In the genomic region with DNA sequence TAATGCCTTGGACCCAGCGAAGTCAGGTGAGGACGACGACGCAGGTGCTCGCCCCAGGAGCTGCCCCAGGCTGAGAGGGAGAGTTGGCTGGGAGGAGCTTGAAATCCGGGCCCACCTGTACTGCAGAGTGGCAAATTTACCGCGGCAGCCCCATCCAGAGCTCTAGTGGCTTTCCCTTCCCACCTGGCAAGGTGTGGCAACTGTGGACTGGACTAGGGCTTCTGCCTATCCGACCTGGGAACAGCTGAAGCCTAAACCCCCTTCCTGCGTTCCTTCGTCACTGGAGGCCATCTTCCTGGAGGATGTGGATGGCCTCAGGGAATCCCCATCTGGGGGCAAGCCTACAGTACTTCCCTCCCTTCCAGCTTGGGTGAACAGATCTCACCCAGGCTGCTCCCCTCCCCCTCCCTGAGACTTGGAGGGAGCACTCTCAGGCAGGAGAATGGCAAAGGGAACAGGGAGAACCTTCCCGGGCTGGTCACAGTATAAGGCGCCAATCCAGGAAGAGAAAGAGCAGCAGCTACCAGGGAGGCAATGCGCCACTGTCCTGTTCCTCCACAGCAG, we compare ENCODE assay signal across 10 mouse cellular contexts. TPM values are rescaled to one million over a fixed set of nuclear protein-coding genes. Genes with fewer than 3 reads are reported as not detected.
DNase-seq lines count a peak whose midpoint lies in the region; ATAC-seq and TF ChIP-seq lines count a peak whose summit lies in the region.
"Had no signal": no experiment of that assay in that cellular context is flagged by ENCODE, and none has a peak within 500 bp of the region (broad histone marks: within the 10 kb centered on the region; RNA-seq: fewer than 3 reads in every experiment).

No protein-coding gene starts in this region.

- TF ChIP-seq POLR2A in cerebellum, adult 2 months (IDR thresholded peaks at IDR 0.05; ENCODE audit: borderline replicate concordance, insufficient read depth, low read length) = no peak
- no peak for TF ChIP-seq POLR2A in kidney, adult 2 months (IDR thresholded peaks at IDR 0.05; ENCODE audit: low read depth, low read length)
- no peak for TF ChIP-seq POLR2A in CH12.LX (IDR thresholded peaks at IDR 0.05; ENCODE audit: low read depth, low read length)

- H3K4me2 ChIP-seq in kidney, embryonic 14.5 days (replicated peaks; ENCODE audit: low read depth, low read length) = no peak overlapping the region; the same call in 1 of the 2 replicates
- H3K4me2 ChIP-seq in CH12.LX (ENCODE audit: insufficient read depth, low read depth, poor library complexity, severe bottlenecking) = no peak overlapping the region
- H3K4me2 ChIP-seq in limb, embryonic 11.5 days (ENCODE audit: low read depth, severe bottlenecking) = no peak overlapping the region
- H3K4me2 ChIP-seq: hindbrain, embryonic 15.5 days had no signal

- peak overlapping the region; percentile 34; the same call in 1 of the 2 replicates for H3K9ac ChIP-seq in kidney, embryonic 14.5 days (ENCODE audit: low read depth, low read length)
- H3K9ac ChIP-seq in CH12.LX (ENCODE audit: insufficient read depth, low read depth) = no peak overlapping the region
- H3K9ac ChIP-seq in limb, embryonic 11.5 days (ENCODE audit: low read length) = peak overlapping the region; percentile 27; the same call in 1 of the 2 replicates
- H3K9ac ChIP-seq: hindbrain, embryonic 15.5 days had no signal

- no peaks in the 10 kb centered on the region for H3K36me3 ChIP-seq in kidney, embryonic 14.5 days (ENCODE audit: control insufficient read depth, insufficient read depth, low read length)
- H3K36me3 ChIP-seq in kidney, adult 2 months (ENCODE audit: control insufficient read depth, insufficient read depth, low read length) = no peaks in the 10 kb centered on the region
- H3K36me3 ChIP-seq in CH12.LX (replicated peaks in 1 of 2; ENCODE audit: control insufficient read depth in 1 of 2, insufficient read depth in 1 of 2, low read length in 1 of 2) = peaks cover 9 to 54% of the 10 kb centered on the region in 2 experiments
- no peaks in the 10 kb centered on the region; the same call in none of the 2 replicates for H3K36me3 ChIP-seq in limb, embryonic 11.5 days (ENCODE audit: control insufficient read depth, insufficient read depth, low read length)
- H3K36me3 ChIP-seq: hindbrain, embryonic 15.5 days had no signal

- peak overlapping the region; percentile 59 for H3K27ac ChIP-seq in cerebellum, adult 2 months (ENCODE audit: insufficient read depth, low read length)
- H3K27ac ChIP-seq in kidney, embryonic 14.5 days (ENCODE audit: low read depth, low read length) = no peak overlapping the region
- H3K27ac ChIP-seq in kidney, adult 2 months (ENCODE audit: insufficient read depth, low read depth, low read length) = no peak overlapping the region
- H3K27ac ChIP-seq in CH12.LX (ENCODE audit: insufficient read depth, low read depth) = no peak overlapping the region
- H3K27ac ChIP-seq in limb, embryonic 11.5 days (replicated peaks; ENCODE audit: low read depth, low read length) = no peak overlapping the region

- TF ChIP-seq CTCF in cerebellum, adult 2 months (IDR thresholded peaks at IDR 0.05; ENCODE audit: borderline replicate concordance, insufficient read depth, low read depth, low read length) = no peak
- TF ChIP-seq CTCF in kidney, adult 2 months (conservative IDR thresholded peaks at IDR 0.05; ENCODE audit: insufficient read depth, insufficient read length, low read depth, low read length) = no peak
- TF ChIP-seq CTCF in CH12.LX (conservative IDR thresholded peaks at IDR 0.05 in 1 of 2, IDR thresholded peaks at IDR 0.05 in 1 of 2; ENCODE audit: low read depth in 2 of 2, low read length in 2 of 2) = no peak

- in situ Hi-C loops in CH12.LX (cut with MboI; ENCODE audit: low pct_ligation_motif_present, low pct_unique_long_range_greater_than_20kb, low sequenced_read_pairs) = no loop called here

- peak in 1 of 2 experiments; percentile 31 for DNase-seq in cerebellum, adult 2 months
- DNase-seq in cerebellum, adult 8-10 months = no peak
- DNase-seq in kidney, adult 2 months = no peak
- no peak for DNase-seq in CH12.LX (ENCODE audit: extremely low read depth)
- DNase-seq in limb, embryonic 11.5 days (ENCODE audit: low spot score) = no peak
- no peak for DNase-seq in c-Kit-positive CD71-positive TER-119-positive erythroid progenitor cells, embryonic 14.5 days (ENCODE audit: low spot score)
- no peak for DNase-seq in gastrocnemius, postnatal 25 days
- DNase-seq: embryo, embryonic 11 days had no signal

- dilution Hi-C loops in CH12.LX (cut with MboI; ENCODE audit: extremely low pct_ligation_motif_present, extremely low pct_unique_long_range_greater_than_20kb, low sequenced_read_pairs) = no loop called here

- peaks cover 40% of the 10 kb centered on the region for H3K79me2 ChIP-seq in CH12.LX (replicated peaks; ENCODE audit: control insufficient read depth, extremely low read depth, insufficient read depth, poor library complexity, severe bottlenecking)

- WGBS in cerebellum, adult 2 months = 67% methylated on average over 14 of the region's 14 CpGs
- 56% methylated on average over 14 of the region's 14 CpGs for WGBS in kidney, embryonic 14.5 days
- WGBS in kidney, adult 2 months = 60% methylated on average over 14 of the region's 14 CpGs
- 61% methylated on average over 14 of the region's 14 CpGs for WGBS in limb, embryonic 11.5 days

- peaks cover 37% of the 10 kb centered on the region for H3K4me1 ChIP-seq in cerebellum, adult 2 months (ENCODE audit: control insufficient read depth, insufficient read depth, low read length)
- peaks cover 55% of the 10 kb centered on the region for H3K4me1 ChIP-seq in kidney, embryonic 14.5 days (ENCODE audit: control insufficient read depth, insufficient read depth, low read length)
- H3K4me1 ChIP-seq in kidney, adult 2 months (ENCODE audit: control insufficient read depth, insufficient read depth, low read length) = peaks cover 73% of the 10 kb centered on the region
- peaks cover 29 to 70% of the 10 kb centered on the region in 2 experiments for H3K4me1 ChIP-seq in CH12.LX (ENCODE audit: control insufficient read depth in 1 of 2, insufficient read depth in 2 of 2)
- H3K4me1 ChIP-seq in limb, embryonic 11.5 days (ENCODE audit: control insufficient read depth, insufficient read depth, low read length) = peaks cover 54% of the 10 kb centered on the region

- H3K9me3 ChIP-seq in kidney, embryonic 14.5 days (ENCODE audit: control insufficient read depth, low read length) = 0 out of 2 replicates have a peak, but pooled peaks cover 4% of the 10 kb centered on the region
- H3K9me3 ChIP-seq in CH12.LX (replicated peaks; ENCODE audit: low read length) = peaks cover 20% of the 10 kb centered on the region
- no peaks in the 10 kb centered on the region for H3K9me3 ChIP-seq in limb, embryonic 11.5 days (ENCODE audit: control insufficient read depth, low read length)
- H3K9me3 ChIP-seq: hindbrain, embryonic 15.5 days had no signal

- no peak for ATAC-seq in kidney, embryonic 14.5 days (ENCODE audit: low FRiP score, low TSS enrichment)
- no peak for ATAC-seq in limb, embryonic 11.5 days (ENCODE audit: insufficient number of reproducible peaks, low FRiP score, low TSS enrichment, low read depth)

- H3K27me3 ChIP-seq in cerebellum, adult 2 months (ENCODE audit: control insufficient read depth, insufficient read depth, low read length) = no peaks in the 10 kb centered on the region
- H3K27me3 ChIP-seq in kidney, embryonic 14.5 days (ENCODE audit: control insufficient read depth, insufficient read depth, low read length) = no peaks in the 10 kb centered on the region
- H3K27me3 ChIP-seq in kidney, adult 2 months (replicated peaks; ENCODE audit: control insufficient read depth, insufficient read depth, low read length) = no peaks in the 10 kb centered on the region
- no peaks in the 10 kb centered on the region for H3K27me3 ChIP-seq in CH12.LX (replicated peaks)
- H3K27me3 ChIP-seq in limb, embryonic 11.5 days (ENCODE audit: control insufficient read depth, insufficient read depth, low read length) = no peaks in the 10 kb centered on the region
- H3K27me3 ChIP-seq: hindbrain, embryonic 15.5 days had no signal

- TF ChIP-seq RAD21 in CH12.LX (IDR thresholded peaks at IDR 0.05; ENCODE audit: low read depth, low read length) = no peak

- no peak overlapping the region for H3K4me3 ChIP-seq in cerebellum, adult 2 months (replicated peaks; ENCODE audit: insufficient read depth, low read depth, low read length)
- no peak overlapping the region for H3K4me3 ChIP-seq in kidney, embryonic 14.5 days (ENCODE audit: low read length)
- no peak overlapping the region for H3K4me3 ChIP-seq in kidney, adult 2 months (ENCODE audit: insufficient read depth, low read depth, low read length)
- no peak overlapping the region for H3K4me3 ChIP-seq in CH12.LX (replicated peaks in 1 of 3; ENCODE audit: low read depth in 2 of 3, low read length in 2 of 3, poor library complexity in 1 of 3)
- no peak overlapping the region for H3K4me3 ChIP-seq in limb, embryonic 11.5 days (ENCODE audit: low read depth, low read length)
- H3K4me3 ChIP-seq: hindbrain, embryonic 15.5 days had no signal

- TF ChIP-seq EP300 in CH12.LX (IDR thresholded peaks at IDR 0.05; ENCODE audit: low read length) = no peak

TF ChIP-seq in CH12.LX, 34 proteins besides CTCF, POLR2A, EP300 and RAD21:
- TF ChIP-seq CHD2 (IDR thresholded peaks at IDR 0.05; ENCODE audit: low read length) = 0 out of 2 replicates have a peak, but pooled peaks have one; percentile 7
- no peak for TF ChIP-seq ZC3H11A (IDR thresholded peaks at IDR 0.05; ENCODE audit: low read depth, low read length)

RNA-seq across cellular contexts. Expression of gene Elmsan1, which starts 29.7 kb away (rescaled TPM):
- 8.4 and 9.7 TPM in 2 replicates for polyA plus RNA-seq in cerebellum, adult 2 months (2012; rRNA removed)
- 5.8 and 9.3 TPM in 2 replicates for polyA plus RNA-seq in kidney, embryonic 14.5 days (2014; fragmentation: Nextera tagmentation; extraction: Ambion mirVana)
- 6.7 and 7.4 TPM in 2 replicates for polyA plus RNA-seq in kidney, adult 2 months (2012; rRNA removed)
- total RNA-seq in CH12.LX (2012; rRNA removed) (5.6 TPM in 2 replicates), CH12.LX (2014; rRNA removed) (2.0 and 2.2 TPM in 2 replicates)
- polyA plus RNA-seq in CH12.LX (2012; ENCODE audit: insufficient read length, low read depth) = 12.4 and 14.3 TPM in 2 replicates
- 6.1 and 6.6 TPM in 2 replicates for polyA plus RNA-seq in limb, embryonic 11.5 days (2014; fragmentation: Nextera tagmentation; extraction: Ambion mirVana)
- 1 to 10 TPM; 8.0 to 9.9 TPM for total RNA-seq in gastrocnemius, postnatal 25 days (2021)

RNA-seq across cellular contexts. Expression of gene Pnma1, which starts 40.7 kb away (rescaled TPM):
- 0.68 and 0.84 TPM in 2 replicates for polyA plus RNA-seq in cerebellum, adult 2 months (2012; rRNA removed)
- polyA plus RNA-seq in kidney, embryonic 14.5 days (2014; fragmentation: Nextera tagmentation; extraction: Ambion mirVana) = 0.24 and 0.51 TPM in 2 replicates
- 0.05 TPM in 1 of 2 replicates, not detected in the other for polyA plus RNA-seq in kidney, adult 2 months (2012; rRNA removed)
- 0.13 and 0.21 TPM in 2 replicates for total RNA-seq in CH12.LX (2012; rRNA removed)
- not detected in 2 replicates for total RNA-seq in CH12.LX (2014; rRNA removed)
- 0.30 TPM in 2 replicates for polyA plus RNA-seq in CH12.LX (2012; ENCODE audit: insufficient read length, low read depth)
- 0.70 and 0.99 TPM in 2 replicates for polyA plus RNA-seq in limb, embryonic 11.5 days (2014; fragmentation: Nextera tagmentation; extraction: Ambion mirVana)
- under 1 TPM; 0.10 to 0.24 TPM for total RNA-seq in gastrocnemius, postnatal 25 days (2021)
